Mouse (Mus musculus): ENCODE measurements around the gene Elmo1. TPM values are rescaled to one million over a fixed set of nuclear protein-coding genes. Genes with fewer than 3 reads are reported as not detected.

Elmo1 gene
- polyA plus RNA-seq, 1 experiment from 2014 or later: 49.5 TPM

DNA sequence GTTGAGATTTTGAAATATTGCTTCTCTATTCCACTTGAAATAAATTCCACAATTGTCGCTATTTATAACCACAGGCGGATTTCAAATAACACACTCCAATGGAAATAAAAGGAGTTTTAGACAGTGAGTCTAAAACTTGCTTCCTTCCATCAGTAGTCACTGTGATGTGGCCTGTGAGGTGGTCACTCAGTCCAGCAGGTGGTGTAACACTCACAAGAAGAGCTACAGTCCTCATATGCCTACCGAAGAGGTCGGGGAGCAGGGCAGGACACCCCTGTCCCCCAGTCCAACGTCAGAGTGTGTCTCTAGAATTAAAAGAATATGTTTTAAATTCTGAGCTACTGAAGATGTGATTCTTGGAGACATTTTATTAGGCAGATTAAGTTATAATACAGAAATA lies 229.8 kb downstream of the Elmo1 start:
- no peaks in the 10 kb centered on the region for H3K9me3 ChIP-seq (ENCODE audit: control insufficient read depth, low read length)
- peak; percentile 47; the same call in 1 of the 2 replicates for ATAC-seq (ENCODE audit: low read depth)
- H3K36me3 ChIP-seq (ENCODE audit: control insufficient read depth, insufficient read depth, low read length): no peaks in the 10 kb centered on the region
- H3K4me3 ChIP-seq (ENCODE audit: low read depth, low read length): no peak overlapping the region
- H3K27me3 ChIP-seq (ENCODE audit: control insufficient read depth, insufficient read depth, low read length): no peaks in the 10 kb centered on the region
- WGBS: 81% methylated on average over 5 of the region's 5 CpGs
- no peak overlapping the region for H3K27ac ChIP-seq (ENCODE audit: low read depth, low read length)
- no peak overlapping the region for H3K9ac ChIP-seq (replicated peaks; ENCODE audit: low read depth, low read length)
- no peak overlapping the region for H3K4me2 ChIP-seq (ENCODE audit: low read depth, low read length)
- H3K4me1 ChIP-seq (ENCODE audit: control insufficient read depth, insufficient read depth, low read length): no peaks in the 10 kb centered on the region

DNA sequence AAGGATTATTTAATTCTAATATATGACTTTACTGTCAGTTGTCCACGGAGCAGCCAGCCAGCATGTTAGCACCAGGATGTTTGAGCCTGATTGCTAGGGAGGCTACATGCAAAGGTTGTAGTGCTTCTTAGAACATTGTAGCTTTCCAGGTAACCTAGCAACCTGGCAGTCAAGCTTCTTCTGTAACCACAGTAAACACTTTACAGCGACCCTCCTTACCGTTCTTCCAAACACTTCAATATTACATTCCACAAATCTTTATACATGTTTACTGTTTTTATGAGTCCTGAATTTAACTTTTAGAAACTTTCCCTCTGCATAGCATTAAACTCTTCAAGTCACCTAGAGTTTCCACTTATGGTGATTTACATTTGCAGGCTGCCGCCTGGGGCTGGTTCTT lies 233.1 kb downstream of the Elmo1 start:
- Histone ChIP-seq H3K4me1 (ENCODE audit: control insufficient read depth, insufficient read depth, low read length) (no peaks in the 10 kb centered on the region), H3K9me3 (ENCODE audit: control insufficient read depth, low read length) (no peaks in the 10 kb centered on the region), H3K4me3 (ENCODE audit: low read depth, low read length) (no peak overlapping the region), H3K4me2 (ENCODE audit: low read depth, low read length) (no peak overlapping the region), H3K27ac (ENCODE audit: low read depth, low read length) (no peak overlapping the region), H3K36me3 (ENCODE audit: control insufficient read depth, insufficient read depth, low read length) (no peaks in the 10 kb centered on the region), H3K9ac (replicated peaks; ENCODE audit: low read depth, low read length) (no peak overlapping the region), H3K27me3 (ENCODE audit: control insufficient read depth, insufficient read depth, low read length) (no peaks in the 10 kb centered on the region)
- WGBS: 82% methylated on average over 4 of the region's 4 CpGs
- ATAC-seq (ENCODE audit: low read depth): no peak

DNA sequence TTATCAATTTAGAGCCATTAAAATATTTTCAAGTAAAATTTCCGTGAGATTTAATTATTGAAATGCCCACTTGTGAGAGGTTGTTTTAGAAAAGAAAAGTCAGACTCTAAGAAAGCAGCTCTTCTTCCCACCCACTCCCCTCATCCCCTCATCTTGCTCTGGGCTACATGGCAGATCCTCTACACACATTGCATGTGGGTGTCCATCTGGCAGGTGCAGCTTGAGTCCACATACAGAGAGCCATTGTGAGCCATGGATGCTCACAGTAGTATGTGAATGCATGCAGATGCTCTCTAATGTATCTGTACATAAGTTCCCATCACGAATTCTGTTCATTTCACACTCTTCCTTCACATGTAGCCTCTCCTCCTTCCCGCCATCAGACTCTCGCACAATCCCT lies 236.7 kb downstream of the Elmo1 start:
- H3K27ac ChIP-seq (ENCODE audit: low read depth, low read length): no peak overlapping the region
- no peaks in the 10 kb centered on the region for H3K36me3 ChIP-seq (ENCODE audit: control insufficient read depth, insufficient read depth, low read length)
- H3K4me2 ChIP-seq (ENCODE audit: low read depth, low read length): no peak overlapping the region
- no peaks in the 10 kb centered on the region for H3K4me1 ChIP-seq (ENCODE audit: control insufficient read depth, insufficient read depth, low read length)
- no peaks in the 10 kb centered on the region for H3K9me3 ChIP-seq (ENCODE audit: control insufficient read depth, low read length)
- H3K9ac ChIP-seq (replicated peaks; ENCODE audit: low read depth, low read length): no peak overlapping the region
- H3K4me3 ChIP-seq (ENCODE audit: low read depth, low read length): no peak overlapping the region
- H3K27me3 ChIP-seq (ENCODE audit: control insufficient read depth, insufficient read depth, low read length): no peaks in the 10 kb centered on the region
- WGBS: 90% methylated on average over 4 of the region's 4 CpGs
- no peak for ATAC-seq (ENCODE audit: low read depth)

DNA sequence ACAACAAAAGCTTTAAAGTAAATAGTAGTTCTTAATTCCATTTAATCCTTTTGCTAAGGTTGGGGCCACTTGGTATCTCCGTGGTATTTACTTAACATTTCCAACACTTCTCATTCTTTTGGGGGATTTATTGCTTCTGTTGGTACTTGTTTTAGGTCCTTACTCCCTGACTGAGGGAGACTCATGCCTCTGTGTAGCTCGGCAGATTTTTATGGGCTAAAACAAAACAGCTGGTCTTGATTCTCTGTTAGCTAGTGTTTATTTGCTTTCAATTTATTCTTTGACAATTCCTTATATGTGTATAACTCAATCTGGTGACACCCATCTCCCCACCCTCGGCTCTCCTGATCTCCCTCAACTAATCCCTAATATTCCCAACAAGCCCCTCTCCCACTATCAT lies 237.6 kb downstream of the Elmo1 start:
- Histone ChIP-seq H3K9me3 (ENCODE audit: control insufficient read depth, low read length) (no peaks in the 10 kb centered on the region), H3K4me2 (ENCODE audit: low read depth, low read length) (no peak overlapping the region), H3K27ac (ENCODE audit: low read depth, low read length) (no peak overlapping the region), H3K9ac (replicated peaks; ENCODE audit: low read depth, low read length) (no peak overlapping the region), H3K4me3 (ENCODE audit: low read depth, low read length) (no peak overlapping the region), H3K4me1 (ENCODE audit: control insufficient read depth, insufficient read depth, low read length) (no peaks in the 10 kb centered on the region), H3K36me3 (ENCODE audit: control insufficient read depth, insufficient read depth, low read length) (no peaks in the 10 kb centered on the region), H3K27me3 (ENCODE audit: control insufficient read depth, insufficient read depth, low read length) (no peaks in the 10 kb centered on the region)
- WGBS: 73% methylated on average over 3 of the region's 3 CpGs
- no peak for ATAC-seq (ENCODE audit: low read depth)

DNA sequence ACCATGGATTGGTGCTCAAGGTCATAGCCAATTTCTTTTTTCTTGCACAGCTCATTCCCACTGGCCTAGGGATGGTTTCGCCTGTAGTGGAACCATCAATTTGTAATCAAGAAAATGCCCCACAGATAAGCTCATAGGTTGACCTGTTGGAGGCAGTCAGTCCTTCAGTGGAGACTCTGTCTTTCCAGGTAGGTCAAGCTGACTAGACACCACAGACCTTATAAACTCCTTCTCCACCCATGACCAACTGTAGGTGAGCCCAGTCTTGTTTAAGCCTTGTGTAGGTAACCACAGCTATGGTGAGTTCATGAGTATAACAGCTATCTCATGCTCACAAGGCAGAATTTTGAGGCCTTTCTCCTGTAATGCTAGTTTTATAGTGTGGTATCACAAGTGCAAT lies 238.3 kb downstream of the Elmo1 start:
- Histone ChIP-seq H3K27me3 (ENCODE audit: control insufficient read depth, insufficient read depth, low read length) (no peaks in the 10 kb centered on the region), H3K4me1 (ENCODE audit: control insufficient read depth, insufficient read depth, low read length) (no peaks in the 10 kb centered on the region)
- WGBS: 93% methylated on average over 1 of the region's 1 CpGs

DNA sequence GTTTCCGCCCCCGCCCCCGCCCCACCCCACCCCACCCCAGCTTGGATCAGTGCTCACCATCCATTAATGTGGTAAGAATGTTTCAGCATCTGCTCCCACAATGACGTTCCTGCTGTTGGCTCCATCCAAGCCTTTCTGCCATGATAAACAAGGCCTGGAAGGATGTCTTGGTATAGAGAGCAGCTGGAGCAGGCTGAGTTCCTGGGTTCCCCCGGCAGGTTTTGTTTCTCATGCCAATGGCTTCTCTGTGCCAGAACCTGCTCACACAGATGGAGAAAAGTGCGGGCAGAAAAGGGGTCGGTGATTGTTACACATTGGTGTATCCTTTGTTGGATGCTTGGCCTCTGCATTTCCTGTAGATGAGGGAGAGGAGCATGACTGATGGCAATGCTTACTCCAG lies 240.6 kb downstream of the Elmo1 start:
- H3K4me1 ChIP-seq (ENCODE audit: control insufficient read depth, insufficient read depth, low read length): 0 out of 2 replicates have a peak, but pooled peaks cover 4% of the 10 kb centered on the region
- H3K4me3 ChIP-seq (ENCODE audit: low read depth, low read length): no peak overlapping the region
- no peaks in the 10 kb centered on the region for H3K36me3 ChIP-seq (ENCODE audit: control insufficient read depth, insufficient read depth, low read length)
- no peak overlapping the region for H3K4me2 ChIP-seq (ENCODE audit: low read depth, low read length)
- no peak overlapping the region for H3K27ac ChIP-seq (ENCODE audit: low read depth, low read length)
- H3K27me3 ChIP-seq (ENCODE audit: control insufficient read depth, insufficient read depth, low read length): no peaks in the 10 kb centered on the region
- H3K9ac ChIP-seq (replicated peaks; ENCODE audit: low read depth, low read length): no peak overlapping the region
- ATAC-seq (ENCODE audit: low read depth): peak; percentile 39; the same call in 1 of the 2 replicates
- no peaks in the 10 kb centered on the region for H3K9me3 ChIP-seq (ENCODE audit: control insufficient read depth, low read length)
- 83% methylated on average over 7 of the region's 7 CpGs for WGBS

More for the DNA sequence above, 238.3 kb downstream of the Elmo1 start:
- no peaks in the 10 kb centered on the region for H3K9me3 ChIP-seq (ENCODE audit: control insufficient read depth, low read length)
- ATAC-seq (ENCODE audit: low read depth): no peak
- no peak overlapping the region for H3K4me3 ChIP-seq (ENCODE audit: low read depth, low read length)
- no peak overlapping the region for H3K9ac ChIP-seq (replicated peaks; ENCODE audit: low read depth, low read length)
- H3K36me3 ChIP-seq (ENCODE audit: control insufficient read depth, insufficient read depth, low read length): no peaks in the 10 kb centered on the region
- no peak overlapping the region for H3K4me2 ChIP-seq (ENCODE audit: low read depth, low read length)
- H3K27ac ChIP-seq (ENCODE audit: low read depth, low read length): no peak overlapping the region

DNA sequence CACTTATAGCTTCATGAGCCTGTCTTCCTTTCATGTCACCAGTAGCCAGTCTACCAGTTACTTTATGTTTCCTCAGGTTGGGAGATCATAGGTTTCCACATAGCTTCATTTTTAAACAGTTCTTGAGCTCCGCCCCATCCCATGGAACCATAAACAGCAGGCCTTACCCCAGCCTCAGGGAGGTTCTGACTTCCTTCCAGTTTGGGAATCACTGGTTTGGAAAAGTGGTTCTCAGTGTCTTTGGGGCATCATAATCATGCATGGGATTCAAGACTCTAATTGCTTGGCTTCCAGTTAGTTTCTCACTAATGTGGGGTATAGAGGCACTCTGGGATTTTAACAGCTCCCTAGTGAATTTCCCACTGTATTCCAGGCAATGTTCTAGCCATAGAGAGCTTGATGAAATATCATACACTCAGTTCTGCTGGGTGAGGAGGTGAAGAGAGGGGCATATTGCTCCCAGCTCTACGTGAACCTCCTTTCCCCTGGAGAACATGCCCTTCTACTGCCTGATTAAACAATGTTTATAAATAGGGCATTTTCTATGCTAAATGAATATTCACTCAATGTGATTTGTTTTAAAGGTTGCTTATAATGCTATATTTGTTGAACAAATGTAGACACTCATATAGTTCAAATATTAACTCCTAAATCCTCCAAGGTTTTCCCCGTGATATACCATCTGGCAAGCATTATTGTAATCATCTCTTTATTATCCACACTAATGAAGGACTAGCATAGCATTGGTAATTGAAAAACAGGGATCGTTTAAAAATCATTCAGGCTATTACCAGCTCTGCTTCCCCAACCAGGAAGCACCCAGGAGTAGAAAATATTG lies 244.9 kb downstream of the Elmo1 start:
- Histone ChIP-seq H3K4me3 (ENCODE audit: low read depth, low read length) (no peak overlapping the region), H3K4me2 (ENCODE audit: low read depth, low read length) (no peak overlapping the region), H3K36me3 (ENCODE audit: control insufficient read depth, insufficient read depth, low read length) (no peaks in the 10 kb centered on the region), H3K27ac (ENCODE audit: low read depth, low read length) (peak overlapping the region; percentile 45; the same call in 1 of the 2 replicates), H3K9ac (replicated peaks; ENCODE audit: low read depth, low read length) (no peak overlapping the region), H3K9me3 (ENCODE audit: control insufficient read depth, low read length) (no peaks in the 10 kb centered on the region), H3K27me3 (ENCODE audit: control insufficient read depth, insufficient read depth, low read length) (no peaks in the 10 kb centered on the region), H3K4me1 (ENCODE audit: control insufficient read depth, insufficient read depth, low read length) (0 out of 2 replicates have a peak, but pooled peaks cover 8% of the 10 kb centered on the region)
- 36% methylated on average over 4 of the region's 4 CpGs for WGBS
- ATAC-seq (ENCODE audit: low read depth): peak; percentile 62

DNA sequence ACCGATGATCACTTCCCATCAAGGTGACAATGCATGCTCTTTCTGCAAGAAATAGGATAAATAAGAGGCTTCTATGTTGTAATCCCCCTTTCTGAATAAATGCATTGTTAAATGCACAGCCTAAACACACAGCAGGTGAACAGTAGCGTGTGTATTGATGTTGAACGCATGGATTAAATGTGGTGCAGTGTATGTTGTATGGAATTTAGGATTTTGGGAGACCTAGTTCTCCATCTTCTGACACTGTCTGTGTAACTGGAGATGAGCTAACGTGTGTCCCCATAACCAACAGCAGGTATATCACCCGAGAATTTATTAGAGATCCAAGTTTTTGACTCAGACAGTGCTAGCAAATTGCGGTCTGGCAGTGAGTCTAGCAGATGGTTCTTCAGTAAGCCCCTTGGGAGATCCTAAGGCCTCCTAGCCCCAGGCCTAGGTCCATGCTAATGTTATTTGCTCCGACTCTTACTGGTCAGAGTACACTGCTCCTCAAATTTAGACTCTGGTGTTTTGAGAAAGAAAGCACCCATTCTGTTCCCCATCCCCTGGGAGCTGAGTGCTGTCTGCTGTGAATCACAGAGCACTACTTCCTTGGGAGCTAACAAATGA lies 245.6 kb downstream of the Elmo1 start:
- Histone ChIP-seq H3K9ac (replicated peaks; ENCODE audit: low read depth, low read length) (no peak overlapping the region), H3K36me3 (ENCODE audit: control insufficient read depth, insufficient read depth, low read length) (no peaks in the 10 kb centered on the region), H3K4me1 (ENCODE audit: control insufficient read depth, insufficient read depth, low read length) (0 out of 2 replicates have a peak, but pooled peaks cover 8% of the 10 kb centered on the region), H3K27me3 (ENCODE audit: control insufficient read depth, insufficient read depth, low read length) (no peaks in the 10 kb centered on the region), H3K4me3 (ENCODE audit: low read depth, low read length) (no peak overlapping the region), H3K27ac (ENCODE audit: low read depth, low read length) (peak overlapping the region; percentile 45; the same call in 1 of the 2 replicates), H3K4me2 (ENCODE audit: low read depth, low read length) (no peak overlapping the region), H3K9me3 (ENCODE audit: control insufficient read depth, low read length) (no peaks in the 10 kb centered on the region)
- 53% methylated on average over 7 of the region's 7 CpGs for WGBS
- ATAC-seq (ENCODE audit: low read depth): peak; percentile 55

DNA sequence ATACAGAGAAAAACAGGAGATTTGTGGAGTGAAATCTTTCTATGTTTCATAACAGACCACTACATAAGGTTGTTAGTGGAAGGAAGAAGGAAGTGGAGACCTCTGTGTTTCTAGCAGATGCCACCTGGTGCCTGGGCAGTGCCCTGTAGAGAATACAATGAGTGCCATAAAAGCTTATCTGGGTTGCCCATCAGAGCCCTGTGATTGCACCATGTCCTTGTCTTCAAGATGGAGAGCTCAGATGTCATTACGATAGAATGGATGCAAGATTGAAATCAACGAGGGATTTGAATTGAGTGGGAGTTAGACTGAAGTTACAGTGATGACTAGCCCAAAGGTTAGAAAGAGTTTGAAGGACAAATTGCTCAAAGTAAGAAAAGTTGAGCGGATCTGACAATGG lies 252.5 kb downstream of the Elmo1 start:
- no peaks in the 10 kb centered on the region for H3K36me3 ChIP-seq (ENCODE audit: control insufficient read depth, insufficient read depth, low read length)
- WGBS: 94% methylated on average over 3 of the region's 3 CpGs
- no peaks in the 10 kb centered on the region for H3K27me3 ChIP-seq (ENCODE audit: control insufficient read depth, insufficient read depth, low read length)
- ATAC-seq (ENCODE audit: low read depth): no peak
- H3K9ac ChIP-seq (replicated peaks; ENCODE audit: low read depth, low read length): no peak overlapping the region
- H3K4me3 ChIP-seq (ENCODE audit: low read depth, low read length): no peak overlapping the region
- no peak overlapping the region for H3K4me2 ChIP-seq (ENCODE audit: low read depth, low read length)
- H3K27ac ChIP-seq (ENCODE audit: low read depth, low read length): no peak overlapping the region
- H3K9me3 ChIP-seq (ENCODE audit: control insufficient read depth, low read length): no peaks in the 10 kb centered on the region
- H3K4me1 ChIP-seq (ENCODE audit: control insufficient read depth, insufficient read depth, low read length): no peaks in the 10 kb centered on the region
